Mouse (Mus musculus) heart, embryonic 14.5 days (tissue): ENCODE measurements around the gene 9930021J03Rik. TPM values are rescaled to one million over a fixed set of nuclear protein-coding genes. Genes with fewer than 3 reads are reported as not detected.

Source experiments
- ATAC-seq: fragments of 200-750 bp; cut with Nextera tagmentation; 2 replicates; pipeline ENCODE4 v1.8.0; 2017; ENCODE audit warnings: low read depth, moderate TSS enrichment; ENCODE audit not compliant: insufficient number of reproducible peaks, insufficient read depth, low FRiP score
- H3K27ac ChIP-seq, 2 experiments: fragments of 200-500 bp in 1 of 2; fragments of 300-500 bp in 1 of 2; sonication (generic) in 1 of 2; replicated peaks in 1 of 2; 2 replicates each; pipeline ENCODE4 v1.5.1; 2012 to 2014; ENCODE audit warnings: low read depth in 2 of 2, low read length in 2 of 2, control low read depth in 1 of 2, mild to moderate bottlenecking in 1 of 2, mixed read lengths in 1 of 2; ENCODE audit not compliant: control insufficient read depth in 1 of 2, insufficient read depth in 1 of 2
- H3K27me3 ChIP-seq: fragments of 300-500 bp; sonication (generic); 2 replicates; pipeline ENCODE4 v1.6.1; 2014; ENCODE audit warnings: mild to moderate bottlenecking, low read length, control low read depth; ENCODE audit not compliant: control insufficient read depth, insufficient read depth
- H3K36me3 ChIP-seq: fragments of 300-500 bp; sonication (generic); 2 replicates; pipeline ENCODE4 v1.6.1; 2014; ENCODE audit warnings: mild to moderate bottlenecking, control low read depth, low read length, mixed read lengths; ENCODE audit not compliant: control insufficient read depth, insufficient read depth
- H3K4me1 ChIP-seq, 2 experiments: fragments of 200-500 bp in 1 of 2; fragments of 300-500 bp in 1 of 2; sonication (generic) in 1 of 2; 2 replicates each; pipeline ENCODE4 v1.6.1; 2012 to 2014; ENCODE audit warnings: low read length in 2 of 2, control low read depth in 1 of 2, mixed read lengths in 1 of 2; ENCODE audit not compliant: control insufficient read depth in 2 of 2, insufficient read depth in 2 of 2
- H3K4me2 ChIP-seq: fragments of 300-500 bp; sonication (generic); 2 replicates; pipeline ENCODE4 v1.6.1; 2014; ENCODE audit warnings: mild to moderate bottlenecking, low read length
- H3K4me3 ChIP-seq, 2 experiments: fragments of 200-500 bp in 1 of 2; fragments of 300-500 bp in 1 of 2; sonication (generic) in 1 of 2; 2 replicates each; pipeline ENCODE4 v1.5.1; 2012 to 2014; ENCODE audit warnings: low read length in 2 of 2, mild to moderate bottlenecking in 2 of 2, control low read depth in 1 of 2, low read depth in 1 of 2, moderate library complexity in 1 of 2; ENCODE audit not compliant: control insufficient read depth in 1 of 2, insufficient read depth in 1 of 2
- H3K9ac ChIP-seq: fragments of 300-500 bp; sonication (generic); 2 replicates; pipeline ENCODE4 v1.6.1; 2014; ENCODE audit warnings: mild to moderate bottlenecking, low read length
- H3K9me3 ChIP-seq: fragments of 300-500 bp; sonication (generic); 2 replicates; pipeline ENCODE4 v1.6.1; 2016; ENCODE audit warnings: low read length, control low read depth; ENCODE audit not compliant: control insufficient read depth
- WGBS: fragments of 180-500 bp; shearing (Covaris S2); extraction: QIAGEN DNeasy Blood & Tissue Kit; methylation state at CpG from one replicate; pipeline ENCODE4 v1.1.7; 2014; 5-methylcytosine and 5-hydroxymethylcytosine counted together
- polyA plus RNA-seq: library from polyadenylated mRNA; unstranded; fragments of >200 nt; fragmentation: Nextera tagmentation; extraction: Ambion mirVana; gene quantifications from 2 replicates; pipeline ENCODE4 v1.2.1, GENCODE M21; 2014

The 9930021J03Rik gene
- polyA plus RNA-seq = 5.1 and 6.0 TPM in 2 replicates

- WGBS = under 1% methylated on average over 55 of the region's 95 CpGs
- Histone ChIP-seq H3K4me1 (peaks cover 2 to 13% of the 10 kb centered on the region in 2 experiments; a peak in 3 of 4 replicates), H3K27ac (peak within 1 kb of the TSS; percentile 76 to 94), H3K4me2 (peak within 1 kb of the TSS; percentile 86), H3K4me3 (peak within 1 kb of the TSS; percentile 78 to 97), H3K27me3 (no peaks in the 10 kb centered on the region), H3K9ac (peak within 1 kb of the TSS; percentile 91), H3K9me3 (no peaks in the 10 kb centered on the region), H3K36me3 (peaks cover 26% of the 10 kb centered on the region)
- ATAC-seq = peak; percentile 92
Measured at GRCm38 (mm10) chr19:29805917-29806785, at the start of gene 9930021J03Rik. 9930021J03Rik (minus strand) TSS chr19:29805989.

GRCm38 (mm10) chr19:29853711-29854110 is 47.9 kb upstream of the 9930021J03Rik start:
- H3K36me3 ChIP-seq = no peaks in the 10 kb centered on the region
- H3K27ac ChIP-seq = no peak overlapping the region
- H3K4me1 ChIP-seq = no peaks in the 10 kb centered on the region
- no peak overlapping the region for H3K4me2 ChIP-seq
- H3K27me3 ChIP-seq = no peaks in the 10 kb centered on the region
- H3K9ac ChIP-seq = no peak overlapping the region
- H3K9me3 ChIP-seq = no peaks in the 10 kb centered on the region
- ATAC-seq = no peak
- no peak overlapping the region for H3K4me3 ChIP-seq
- 73% methylated on average over 5 of the region's 5 CpGs for WGBS

- H3K4me3 ChIP-seq = no peak overlapping the region
- WGBS = 46% methylated on average over 12 of the region's 12 CpGs
Measured at GRCm38 (mm10) chr19:29851036-29851690, 45.4 kb upstream of the 9930021J03Rik start.

GRCm38 (mm10) chr19:29849924-29850551 is 44.2 kb upstream of the 9930021J03Rik start:
- H3K9ac ChIP-seq = no peak overlapping the region
- no peak overlapping the region for H3K27ac ChIP-seq
- no peak overlapping the region for H3K4me3 ChIP-seq
- H3K9me3 ChIP-seq = no peaks in the 10 kb centered on the region
- no peak for ATAC-seq
- H3K4me2 ChIP-seq = no peak overlapping the region
- 77% methylated on average over 11 of the region's 11 CpGs for WGBS
- H3K27me3 ChIP-seq = no peaks in the 10 kb centered on the region
- no peaks in the 10 kb centered on the region for H3K36me3 ChIP-seq
- no peaks in the 10 kb centered on the region for H3K4me1 ChIP-seq

More at GRCm38 (mm10) chr19:29851036-29851690, 45.4 kb upstream of the 9930021J03Rik start:
- H3K4me2 ChIP-seq = no peak overlapping the region
- no peaks in the 10 kb centered on the region for H3K27me3 ChIP-seq
- no peak for ATAC-seq
- no peak overlapping the region for H3K9ac ChIP-seq
- no peaks in the 10 kb centered on the region for H3K4me1 ChIP-seq
- H3K9me3 ChIP-seq = no peaks in the 10 kb centered on the region
- H3K36me3 ChIP-seq = no peaks in the 10 kb centered on the region
- H3K27ac ChIP-seq = no peak overlapping the region

GRCm38 (mm10) chr19:29844036-29844661 is 38.4 kb upstream of the 9930021J03Rik start:
- 75% methylated on average over 12 of the region's 12 CpGs for WGBS
- Histone ChIP-seq H3K9me3 (no peaks in the 10 kb centered on the region), H3K4me1 (no peaks in the 10 kb centered on the region), H3K9ac (no peak overlapping the region), H3K27me3 (no peaks in the 10 kb centered on the region), H3K27ac (no peak overlapping the region), H3K4me2 (no peak overlapping the region), H3K4me3 (no peak overlapping the region), H3K36me3 (no peaks in the 10 kb centered on the region)
- no peak for ATAC-seq

GRCm38 (mm10) chr19:29843641-29844035 is 37.8 kb upstream of the 9930021J03Rik start:
- H3K4me2 ChIP-seq = no peak overlapping the region
- H3K4me3 ChIP-seq = no peak overlapping the region
- no peaks in the 10 kb centered on the region for H3K36me3 ChIP-seq
- H3K27ac ChIP-seq = no peak overlapping the region
- no peaks in the 10 kb centered on the region for H3K27me3 ChIP-seq
- H3K9ac ChIP-seq = no peak overlapping the region
- H3K9me3 ChIP-seq = no peaks in the 10 kb centered on the region
- no peak for ATAC-seq
- no peaks in the 10 kb centered on the region for H3K4me1 ChIP-seq
- WGBS = 46% methylated on average over 5 of the region's 5 CpGs

GRCm38 (mm10) chr19:29842973-29843372 is 37.2 kb upstream of the 9930021J03Rik start:
- H3K9ac ChIP-seq = no peak overlapping the region
- no peaks in the 10 kb centered on the region for H3K27me3 ChIP-seq
- no peaks in the 10 kb centered on the region for H3K36me3 ChIP-seq
- no peak overlapping the region for H3K27ac ChIP-seq
- ATAC-seq = no peak
- no peaks in the 10 kb centered on the region for H3K4me1 ChIP-seq
- no peak overlapping the region for H3K4me2 ChIP-seq
- WGBS = 82% methylated on average over 8 of the region's 8 CpGs
- H3K9me3 ChIP-seq = no peaks in the 10 kb centered on the region
- no peak overlapping the region for H3K4me3 ChIP-seq
